Comparison of ENCODE assay signal across 19 mouse cellular contexts in genomic region chr11:53656558-53657202, GRCm38 (mm10). TPM values are rescaled to one million over a fixed set of nuclear protein-coding genes. Genes with fewer than 3 reads are reported as not detected.
DNase-seq lines count a peak whose midpoint lies in the region; ATAC-seq and TF ChIP-seq lines count a peak whose summit lies in the region.
"Had no signal": no experiment of that assay in that cellular context is flagged by ENCODE, and none has a peak within 500 bp of the region (broad histone marks: within the 10 kb centered on the region; RNA-seq: fewer than 3 reads in every experiment).

No protein-coding gene starts in this region.

- peak; percentile 57 for ATAC-seq in common myeloid progenitor, adult 5-6 weeks (replicated peaks; ENCODE audit: low read depth, poor library complexity, severe bottlenecking)
- ATAC-seq in liver, embryonic 14.5 days (ENCODE audit: insufficient read depth): peak; percentile 64
- ATAC-seq in monocyte, adult 5-6 weeks (replicated peaks; ENCODE audit: insufficient number of reproducible peaks, low FRiP score, low TSS enrichment, poor library complexity, severe bottlenecking): no peak
- no peak for ATAC-seq in midbrain, embryonic 15.5 days (replicated peaks)
- ATAC-seq: forebrain, embryonic 16.5 days; Patski had no signal

- peak; percentile 91 for DNase-seq in 416B (ENCODE audit: low read depth)
- peak; percentile 59 for DNase-seq in CD4-positive, CD25-positive, alpha-beta regulatory T cell, adult 2 months (ENCODE audit: low read depth, low spot score)
- peak; percentile 51 to 64 (median 57) for DNase-seq in liver, embryonic 14.5 days (ENCODE audit: low read depth in 3 of 3, low spot score in 3 of 3)
- no peak for DNase-seq in gastrocnemius, postnatal 10 days
- DNase-seq: cerebellum, adult 2 months; heart, adult 2 months; right cerebral cortex, postnatal 4 days had no signal

- TF ChIP-seq CTCF in liver, embryonic 14.5 days (IDR thresholded peaks at IDR 0.05; ENCODE audit: low read depth): no peak

- no peak for TF ChIP-seq EP300 in liver, embryonic 14.5 days (IDR thresholded peaks at IDR 0.05; ENCODE audit: low read depth)

- peak overlapping the region in 1 of 2 experiments; percentile 7; a peak in 2 of 4 replicates for H3K4me3 ChIP-seq in liver, embryonic 14.5 days (ENCODE audit: insufficient read depth in 1 of 2, low read depth in 2 of 2, low read length in 2 of 2)
- H3K4me3 ChIP-seq in midbrain, embryonic 15.5 days: no peak overlapping the region
- H3K4me3 ChIP-seq: heart, adult 2 months; hindbrain, embryonic 13.5 days; myocyte; stomach, embryonic 15.5 days had no signal

- H3K27me3 ChIP-seq in liver, embryonic 14.5 days (ENCODE audit: control insufficient read depth, insufficient read depth, low read length): no peaks in the 10 kb centered on the region
- H3K27me3 ChIP-seq in midbrain, embryonic 15.5 days (replicated peaks): no peaks in the 10 kb centered on the region
- H3K27me3 ChIP-seq: hindbrain, embryonic 13.5 days; Patski; stomach, embryonic 15.5 days had no signal

- 32% methylated on average over 9 of the region's 9 CpGs for WGBS in liver, embryonic 14.5 days (ENCODE audit: insufficient replicate concordance)
- 92% methylated on average over 9 of the region's 9 CpGs for WGBS in midbrain, embryonic 15.5 days

- peaks cover 17% of the 10 kb centered on the region for H3K36me3 ChIP-seq in liver, embryonic 14.5 days (replicated peaks; ENCODE audit: control insufficient read depth, insufficient read depth, low read depth)
- H3K36me3 ChIP-seq in midbrain, embryonic 15.5 days (replicated peaks): no peaks in the 10 kb centered on the region

- no peaks in the 10 kb centered on the region for H3K9me3 ChIP-seq in liver, embryonic 14.5 days (ENCODE audit: control insufficient read depth, low read length)
- no peaks in the 10 kb centered on the region for H3K9me3 ChIP-seq in midbrain, embryonic 15.5 days
- H3K9me3 ChIP-seq: hindbrain, embryonic 13.5 days; stomach, embryonic 15.5 days had no signal

- H3K4me2 ChIP-seq in liver, embryonic 14.5 days (ENCODE audit: low read depth): peak overlapping the region; percentile 60
- H3K4me2 ChIP-seq in midbrain, embryonic 15.5 days: no peak overlapping the region
- H3K4me2 ChIP-seq: hindbrain, embryonic 13.5 days; stomach, embryonic 15.5 days had no signal

- H3K4me1 ChIP-seq in liver, embryonic 14.5 days (replicated peaks; ENCODE audit: control insufficient read depth in 2 of 2, insufficient read depth in 2 of 2, low read length in 1 of 2): peaks cover 21 to 30% of the 10 kb centered on the region in 2 experiments
- H3K4me1 ChIP-seq in midbrain, embryonic 15.5 days: no peaks in the 10 kb centered on the region
- H3K4me1 ChIP-seq: hindbrain, embryonic 13.5 days; stomach, embryonic 15.5 days had no signal

- peak overlapping the region; percentile 34 for H3K9ac ChIP-seq in liver, embryonic 14.5 days (replicated peaks)
- H3K9ac ChIP-seq in midbrain, embryonic 15.5 days: no peak overlapping the region
- H3K9ac ChIP-seq: hindbrain, embryonic 13.5 days; stomach, embryonic 15.5 days had no signal

- H3K27ac ChIP-seq in liver, embryonic 14.5 days: peak overlapping the region; percentile 62
- no peak overlapping the region for H3K27ac ChIP-seq in midbrain, embryonic 15.5 days
- H3K27ac ChIP-seq: heart, adult 2 months; hindbrain, embryonic 13.5 days; kidney, postnatal 0 days; stomach, embryonic 15.5 days had no signal

RNA-seq across cellular contexts. Expression of gene Il13, which starts 22.2 kb away (rescaled TPM):
- total RNA-seq in common myeloid progenitor, adult 5-6 weeks (2017): 2.1 TPM in 1 of 2 replicates, not detected in the other
- polyA plus RNA-seq in liver, embryonic 14.5 days (2012; rRNA removed): 0.04 TPM in 1 of 2 replicates, not detected in the other
- not detected in 2 replicates for polyA plus RNA-seq in liver, embryonic 14.5 days (2014; fragmentation: Nextera tagmentation; extraction: Ambion mirVana)
- total RNA-seq in monocyte, adult 5-6 weeks (2017): 0.29 to 2.5 TPM in 2 of 3 replicates, not detected in the other
- not detected in 2 replicates for polyA plus RNA-seq in midbrain, embryonic 15.5 days (2015; fragmentation: Nextera tagmentation; extraction: Ambion mirVana)
- not detected for total RNA-seq in gastrocnemius, postnatal 10 days (2021)
- total RNA-seq: adrenal gland, postnatal 4 days; heart, adult 2 months; layer of hippocampus, postnatal 10 days; left cerebral cortex, postnatal 36 days had no signal
- polyA plus RNA-seq: cerebellum, adult 2 months; forebrain, embryonic 16.5 days; heart, adult 2 months; hindbrain, embryonic 13.5 days; kidney, postnatal 0 days; myocyte; Patski; stomach, embryonic 15.5 days had no signal

RNA-seq across cellular contexts. Expression of gene Il4, which starts 38.2 kb away (rescaled TPM):
- total RNA-seq in common myeloid progenitor, adult 5-6 weeks (2017): 0.73 TPM in 1 of 2 replicates, not detected in the other
- 0.26 and 0.27 TPM in 2 replicates for polyA plus RNA-seq in liver, embryonic 14.5 days (2012; rRNA removed)
- 0.61 and 0.73 TPM in 2 replicates for polyA plus RNA-seq in liver, embryonic 14.5 days (2014; fragmentation: Nextera tagmentation; extraction: Ambion mirVana)
- total RNA-seq in monocyte, adult 5-6 weeks (2017): 2.8 to 29.9 TPM (median 19.5 TPM) in 3 replicates
- polyA plus RNA-seq in midbrain, embryonic 15.5 days (2015; fragmentation: Nextera tagmentation; extraction: Ambion mirVana): 5.3 and 5.6 TPM in 2 replicates
- total RNA-seq in gastrocnemius, postnatal 10 days (2021): not detected
- total RNA-seq: adrenal gland, postnatal 4 days; heart, adult 2 months; layer of hippocampus, postnatal 10 days; left cerebral cortex, postnatal 36 days had no signal
- polyA plus RNA-seq: cerebellum, adult 2 months had no signal

RNA-seq across cellular contexts. Expression of gene Rad50, which starts 50.4 kb away (rescaled TPM):
- total RNA-seq in common myeloid progenitor, adult 5-6 weeks (2017): 110 and 112 TPM in 2 replicates
- polyA plus RNA-seq in liver, embryonic 14.5 days (2012; rRNA removed): 3.1 and 5.1 TPM in 2 replicates
- 10.0 and 10.3 TPM in 2 replicates for polyA plus RNA-seq in liver, embryonic 14.5 days (2014; fragmentation: Nextera tagmentation; extraction: Ambion mirVana)
- total RNA-seq in monocyte, adult 5-6 weeks (2017): 27.8 to 53.5 TPM (median 45.6 TPM) in 3 replicates
- 10.5 and 11.5 TPM in 2 replicates for polyA plus RNA-seq in midbrain, embryonic 15.5 days (2015; fragmentation: Nextera tagmentation; extraction: Ambion mirVana)
- total RNA-seq in gastrocnemius, postnatal 10 days (2021): 10 to 100 TPM in 1 of 2 experiments, 1 to 10 TPM in 1; 7.9 to 10.1 TPM

Comparison
In these comparisons a context has a peak if more than half of its experiments do, and no peak if none do; other contexts are left out.
1. ATAC-seq: peak in common myeloid progenitor, adult 5-6 weeks (single experiment) and liver, embryonic 14.5 days (single experiment); none in monocyte, adult 5-6 weeks (single experiment) and midbrain, embryonic 15.5 days (single experiment).